Mouse (Mus musculus): Measurements from ENCODE around the gene Hnrnpul1.
"Not testable (repeated sequence)": the region's sequence is repeated elsewhere in the genome, so short reads cannot be mapped to it uniquely, and the experiment has no call there.

Gene Hnrnpul1

GRCm38 (mm10) chr7:25780753-25781152, 26.2 kb upstream of the Hnrnpul1 start:
- no peak for DNase-seq (ENCODE audit: low spot score)

GRCm38 (mm10) chr7:25780021-25780420, 25.5 kb upstream of the Hnrnpul1 start:
- no peak for DNase-seq (ENCODE audit: low spot score)

GRCm38 (mm10) chr7:25768229-25768628, 13.7 kb upstream of the Hnrnpul1 start:
- DNase-seq (ENCODE audit: low spot score): no peak

- DNase-seq (ENCODE audit: low spot score): no peak
Observed at GRCm38 (mm10) chr7:25766108-25766507, 11.6 kb upstream of the Hnrnpul1 start.

GRCm38 (mm10) chr7:25764221-25764620, 9.7 kb upstream of the Hnrnpul1 start:
- no peak for DNase-seq (ENCODE audit: low spot score)

- DNase-seq (ENCODE audit: low spot score): peak; percentile 52
Observed at GRCm38 (mm10) chr7:25763678-25764077, 9.1 kb upstream of the Hnrnpul1 start.

- no peak for DNase-seq (ENCODE audit: low spot score)
Observed at GRCm38 (mm10) chr7:25761354-25761753, 6.8 kb upstream of the Hnrnpul1 start.

- peak; percentile 87 for DNase-seq (ENCODE audit: low spot score)
Observed at GRCm38 (mm10) chr7:25756011-25756410, 1.5 kb upstream of the Hnrnpul1 start.

- peak; percentile 40 for DNase-seq (ENCODE audit: low spot score)
Observed at GRCm38 (mm10) chr7:25755468-25755833, 894 bp upstream of the Hnrnpul1 start.

GRCm38 (mm10) chr7:25754439-25754737, 169 bp downstream of the Hnrnpul1 start:
- DNase-seq (ENCODE audit: low spot score): no peak

GRCm38 (mm10) chr7:25753643-25754438, 716 bp downstream of the Hnrnpul1 start:
- no peak for DNase-seq (ENCODE audit: low spot score)

- DNase-seq (ENCODE audit: low spot score): no peak
Observed at GRCm38 (mm10) chr7:25753076-25753475, 1.5 kb downstream of the Hnrnpul1 start.

GRCm38 (mm10) chr7:25746844-25747243, 7.7 kb downstream of the Hnrnpul1 start:
- no peak for DNase-seq (ENCODE audit: low spot score)

GRCm38 (mm10) chr7:25738277-25738676, 16.3 kb downstream of the Hnrnpul1 start:
- DNase-seq (ENCODE audit: low spot score): no peak

- no peak for DNase-seq (ENCODE audit: low spot score)
Observed at GRCm38 (mm10) chr7:25736920-25737319, 17.6 kb downstream of the Hnrnpul1 start.

GRCm38 (mm10) chr7:25734991-25735390, 19.6 kb downstream of the Hnrnpul1 start:
- DNase-seq (ENCODE audit: low spot score): no peak

GRCm38 (mm10) chr7:25731294-25732055, 23.1 kb downstream of the Hnrnpul1 start:
- DNase-seq (ENCODE audit: low spot score): no peak

- DNase-seq (ENCODE audit: low spot score): no peak
Observed at GRCm38 (mm10) chr7:25729862-25730261, 24.7 kb downstream of the Hnrnpul1 start.

GRCm38 (mm10) chr7:25729396-25729795, 25.2 kb downstream of the Hnrnpul1 start:
- DNase-seq (ENCODE audit: low spot score): no peak

- no peak for DNase-seq (ENCODE audit: low spot score)
Observed at GRCm38 (mm10) chr7:25727800-25728199, 26.8 kb downstream of the Hnrnpul1 start.

- DNase-seq (ENCODE audit: low spot score): no peak
Observed at GRCm38 (mm10) chr7:25725886-25726285, 28.7 kb downstream of the Hnrnpul1 start.

- not testable (repeated sequence) for DNase-seq (ENCODE audit: low spot score)
Observed at GRCm38 (mm10) chr7:25721776-25722175, 32.8 kb downstream of the Hnrnpul1 start.

GRCm38 (mm10) chr7:25720760-25721159, 33.8 kb downstream of the Hnrnpul1 start:
- DNase-seq (ENCODE audit: low spot score): no peak

Measured in ovary, adult 18-20 months (tissue).